Mouse (Mus musculus): ENCODE results near the gene Pla2g3.

The Pla2g3 gene

DNA sequence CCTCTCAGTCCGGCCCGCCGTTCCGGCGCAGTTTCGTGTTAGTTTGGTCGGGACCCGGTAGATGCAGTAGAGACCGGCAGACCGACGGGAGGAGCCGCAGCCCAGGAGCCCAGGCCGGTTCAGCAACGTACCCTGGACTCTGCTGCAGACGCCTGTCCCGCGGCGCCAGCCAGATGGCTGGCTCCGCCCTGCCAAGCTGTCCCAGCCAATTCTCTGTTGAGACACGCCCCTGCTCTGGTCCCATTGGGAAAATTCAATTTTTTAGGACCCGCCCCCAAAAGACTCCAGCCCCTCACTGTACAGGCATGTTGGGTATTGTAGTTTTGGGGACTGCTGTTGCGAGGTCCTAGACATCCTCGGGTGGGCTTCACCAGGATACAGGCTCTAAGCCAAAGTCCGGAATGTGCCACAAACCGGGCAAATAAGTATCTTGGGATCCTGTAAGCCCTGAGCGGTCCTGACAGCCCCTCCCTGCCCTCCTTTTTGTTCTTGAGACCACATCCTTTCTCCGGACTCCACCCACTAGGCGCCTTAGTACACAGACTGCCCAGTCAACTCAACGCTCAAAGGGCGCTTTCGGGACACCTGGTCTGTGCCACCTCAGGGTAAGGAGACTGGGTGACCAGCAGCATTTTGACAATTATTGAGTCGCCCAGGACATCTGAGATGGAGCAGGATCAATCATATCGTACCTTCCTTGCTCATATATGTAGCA, 51.2 kb downstream of the Pla2g3 start:
- DNase-seq: peak; percentile 93

DNA sequence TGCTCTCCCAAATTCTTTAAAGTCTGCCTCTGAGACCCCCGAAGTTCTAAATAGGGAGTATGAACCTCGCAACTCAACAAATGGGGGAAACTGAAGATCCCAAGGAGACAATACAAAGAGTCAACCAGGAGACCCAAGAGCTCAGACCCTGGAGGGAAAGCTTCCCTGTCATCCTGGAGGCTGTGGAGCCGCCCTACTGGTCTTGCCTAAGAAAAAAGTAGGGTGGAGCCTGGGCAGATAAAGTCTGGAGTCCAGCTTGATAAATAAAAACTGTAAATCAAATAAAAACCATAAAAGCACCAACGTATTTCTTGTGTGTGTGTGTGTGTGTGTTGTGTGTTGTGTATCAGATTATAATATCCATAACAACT, 51.7 kb downstream of the Pla2g3 start:
- no peak for DNase-seq

DNA sequence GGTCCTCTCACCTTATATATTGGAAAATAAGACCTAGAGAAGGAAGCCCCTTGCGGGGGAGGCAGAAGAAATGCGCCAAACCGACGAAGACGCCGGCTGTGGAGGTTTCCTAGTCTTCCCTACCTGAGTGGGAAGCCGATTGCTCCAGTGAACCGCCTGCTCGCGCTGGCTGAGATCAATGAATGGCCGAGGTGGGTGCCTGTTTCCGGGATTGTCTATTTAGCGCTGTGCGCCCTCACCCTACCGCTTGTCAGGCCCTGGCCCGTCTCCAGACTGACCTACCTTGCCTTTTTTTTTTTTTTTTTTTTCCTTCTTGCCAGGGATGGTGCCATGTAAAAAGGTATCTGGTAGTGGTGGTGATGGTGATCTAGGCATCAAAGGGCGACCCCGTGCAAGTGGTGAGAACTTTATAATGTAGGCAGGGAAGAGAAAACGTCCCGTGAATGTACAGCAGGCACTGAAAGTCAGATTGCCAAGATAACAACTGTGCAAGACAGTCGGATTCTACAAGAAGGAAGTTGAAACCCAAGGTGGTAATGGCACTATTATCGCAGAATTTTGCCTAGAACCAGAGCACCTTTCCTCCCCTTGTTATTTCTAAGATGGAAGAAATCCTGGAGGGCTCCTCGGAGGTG, 52.5 kb downstream of the Pla2g3 start, which contains the start of gene Smtn:
Smtn (minus strand) TSS at position 162 of the 635 bp plus-strand sequence.
- DNase-seq: peak; percentile 41

DNA sequence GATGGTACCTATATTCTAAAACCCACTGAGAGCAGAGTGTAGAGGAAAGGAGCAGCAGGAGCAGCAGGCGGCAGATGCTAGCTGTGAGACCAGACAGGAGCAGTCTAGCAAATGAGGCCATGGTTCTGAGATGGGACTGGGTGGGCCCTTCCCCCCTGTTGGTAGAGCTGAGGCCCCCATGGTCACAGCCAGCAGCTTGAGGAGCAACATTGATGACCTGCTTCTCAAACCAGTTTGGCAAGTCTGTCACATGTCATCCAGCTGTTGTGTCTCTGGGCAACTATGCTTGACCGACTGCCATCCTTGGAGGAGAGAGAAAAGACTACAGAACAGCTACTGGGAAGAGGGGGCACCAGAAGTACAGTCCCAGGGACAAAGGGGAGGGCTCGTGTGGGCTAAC, 53.8 kb downstream of the Pla2g3 start:
- DNase-seq: peak; percentile 4

DNA sequence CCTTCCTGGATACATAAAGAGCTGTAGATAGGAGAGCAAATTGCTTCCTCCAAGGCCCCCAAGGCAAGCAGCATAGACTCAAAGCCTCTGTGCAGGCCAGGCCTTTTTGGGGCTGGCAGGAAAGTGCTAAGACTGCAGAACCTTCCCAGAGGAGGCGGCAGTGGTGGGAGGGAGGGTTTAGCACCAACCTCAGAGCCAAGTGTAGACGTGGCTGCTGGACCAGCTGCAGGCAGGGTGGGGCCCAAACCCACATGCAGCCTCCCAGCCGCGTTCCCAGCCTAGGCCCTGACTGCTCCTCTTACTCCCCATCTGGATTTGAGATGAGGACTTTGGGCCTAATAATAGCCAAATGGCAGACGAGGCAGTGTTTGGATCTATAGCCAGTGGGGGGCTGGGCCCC, 54.9 kb downstream of the Pla2g3 start:
- DNase-seq: no peak

DNA sequence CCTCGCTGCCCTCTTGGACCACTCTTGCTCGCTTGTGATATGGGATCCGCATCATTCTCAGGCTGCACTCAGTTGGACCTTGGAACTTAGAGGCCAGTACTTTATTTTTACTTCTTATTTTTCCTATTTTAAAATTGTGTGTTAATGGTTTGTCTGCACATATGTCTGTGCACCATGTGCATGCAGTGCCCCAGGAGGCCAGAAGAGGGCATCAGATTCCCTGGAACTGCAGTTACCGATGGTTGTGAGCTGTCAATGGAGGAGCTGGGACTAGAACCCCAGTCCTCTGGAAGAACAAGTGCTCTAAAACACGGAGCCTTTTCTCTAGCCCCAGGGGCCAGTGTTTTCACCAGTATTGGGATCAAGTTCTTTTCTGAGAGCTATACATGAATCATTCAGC, 56.3 kb downstream of the Pla2g3 start:
- DNase-seq: no peak

DNA sequence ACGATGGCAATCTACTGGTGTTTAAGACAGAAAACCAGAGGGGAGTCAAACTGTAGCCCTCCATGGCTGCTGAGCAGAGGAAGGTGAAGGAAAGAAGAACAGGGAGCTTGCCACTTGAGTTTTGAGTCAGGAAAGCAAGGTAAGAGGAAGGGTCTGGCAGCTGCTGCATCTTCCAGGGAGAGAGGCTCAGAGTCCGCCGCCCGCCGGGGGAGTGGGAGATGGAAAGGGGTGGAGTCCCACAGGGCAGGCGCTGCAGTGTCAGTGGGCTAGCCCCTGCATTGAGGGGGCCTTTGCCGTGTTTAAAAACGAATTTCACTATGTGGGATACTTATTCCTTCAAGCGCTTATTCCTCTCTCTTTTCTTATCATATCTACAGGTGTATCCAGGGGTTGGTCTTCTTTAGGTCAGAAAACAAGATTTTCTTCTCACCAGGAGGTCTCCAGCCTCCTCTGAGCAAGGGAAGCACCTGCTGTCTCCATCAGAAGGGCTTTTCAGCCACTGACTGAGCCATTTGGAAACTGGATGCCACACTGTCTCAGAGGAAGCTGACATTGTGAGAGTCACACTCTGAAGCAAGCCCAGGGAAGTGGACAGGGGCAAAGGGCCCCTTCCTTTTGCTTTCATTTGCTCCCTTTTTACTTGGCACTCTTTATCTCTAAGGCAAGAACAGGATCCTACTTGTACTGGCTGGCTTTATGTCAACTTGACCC, 57.6 kb downstream of the Pla2g3 start:
- no peak for DNase-seq

DNA sequence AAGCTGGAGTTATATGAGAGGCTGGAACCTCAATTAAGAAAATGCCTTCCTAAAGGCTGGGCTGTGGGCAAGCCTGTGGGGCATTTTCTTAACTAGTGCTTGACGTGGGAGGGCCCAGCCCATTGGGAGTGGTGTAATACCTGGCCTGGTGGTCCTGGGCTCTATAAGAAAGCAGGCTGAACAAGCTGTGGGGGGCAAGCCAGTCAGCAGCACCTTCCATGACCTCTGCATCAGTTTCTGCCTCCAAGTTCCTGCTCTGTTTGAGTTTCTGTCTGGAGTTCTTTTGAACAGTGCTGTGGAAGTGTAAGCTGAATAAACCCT, 58.1 kb downstream of the Pla2g3 start:
- DNase-seq: no peak

DNA sequence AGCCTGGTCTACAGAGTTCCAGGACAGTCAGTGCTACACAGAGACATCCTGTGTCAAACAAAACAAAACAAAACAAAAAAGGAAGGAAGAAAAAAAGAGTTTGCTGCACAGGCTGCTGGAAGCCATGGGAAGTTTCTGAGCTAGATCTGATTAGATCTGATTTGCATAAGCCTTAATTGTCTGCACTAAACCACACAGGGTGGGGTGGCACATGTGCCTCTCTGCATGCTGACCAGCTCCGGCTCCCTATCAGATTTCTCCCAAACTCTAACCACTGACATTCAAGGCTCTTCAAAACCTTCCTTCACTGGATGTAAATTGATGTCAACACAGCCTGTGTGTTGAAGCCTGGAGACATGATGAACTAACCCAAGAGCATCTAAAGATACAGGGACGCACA, 59.0 kb downstream of the Pla2g3 start:
- no peak for DNase-seq

DNA sequence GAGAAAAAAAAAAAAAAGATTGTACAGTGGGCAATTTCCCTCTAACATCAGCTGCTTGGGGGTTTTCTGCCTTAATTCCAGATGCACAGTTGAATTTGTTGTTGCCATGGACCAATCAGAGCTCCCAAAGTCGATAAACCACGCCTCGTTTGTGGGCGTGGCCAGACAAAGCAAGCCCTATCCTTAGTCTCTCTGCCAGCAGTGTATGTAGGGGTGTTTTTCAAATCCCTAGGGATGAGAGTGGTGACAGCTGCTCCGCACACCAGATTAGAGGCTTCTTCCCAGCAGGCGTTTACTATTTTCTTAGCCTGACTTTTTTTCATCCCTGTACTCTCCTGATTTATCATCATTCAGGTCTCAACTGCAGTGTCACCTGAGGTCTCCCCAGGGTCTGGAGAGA, 59.9 kb downstream of the Pla2g3 start:
- DNase-seq: no peak

DNA sequence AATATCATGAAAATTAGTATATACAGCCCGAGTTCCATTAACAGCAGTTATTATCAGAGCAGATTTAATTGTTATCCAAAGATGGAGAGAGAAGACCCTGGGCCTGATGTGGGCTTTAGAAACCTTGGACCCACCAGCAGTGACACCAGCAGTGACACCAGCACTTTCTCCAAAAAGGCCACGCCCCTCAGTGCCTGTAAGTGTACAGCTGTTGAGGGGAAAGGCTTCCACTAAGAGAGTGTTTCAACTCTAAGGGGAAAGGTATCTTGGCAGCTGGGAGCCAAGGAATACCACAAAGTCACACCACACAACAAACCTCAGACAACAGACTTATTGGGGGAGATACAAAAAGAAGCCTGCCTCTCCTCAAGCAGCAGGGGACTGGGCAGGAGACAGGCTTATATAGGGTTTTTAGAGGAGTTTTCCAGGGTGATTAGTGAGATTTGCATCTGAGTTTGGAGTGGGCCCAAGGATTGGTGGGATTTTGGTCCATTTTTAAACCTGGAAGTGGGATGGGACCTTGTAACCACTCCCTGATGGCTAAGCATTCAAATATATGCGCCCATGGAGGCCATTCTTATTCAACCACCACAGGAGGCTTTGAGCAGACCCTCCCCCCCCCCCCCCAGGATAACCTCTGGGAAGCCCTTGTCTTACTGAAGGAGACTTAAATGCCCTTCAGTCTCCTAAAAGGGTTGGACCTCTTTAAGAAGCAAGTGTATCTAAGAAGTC, 60.6 kb downstream of the Pla2g3 start:
- DNase-seq: no peak

All from cerebellum, adult 11-12 months (tissue).